Mouse (Mus musculus) forebrain, embryonic 11.5 days (tissue): ENCODE measurements at regions not wholly inside any gene's neighbourhood (a gene's known extent, or its start where the extent isn't known, plus 50 kb on each side); places are given as distances from the start of the nearest gene placed in this dataset.

Experiments used
- ATAC-seq: fragments of 200-750 bp; cut with Nextera tagmentation; replicated peaks from 2 replicates; pipeline ENCODE4 v1.8.0; 2017; ENCODE audit warnings: moderate TSS enrichment; ENCODE audit not compliant: low FRiP score
- DNase-seq: peaks from one replicate; pipeline ENCODE4 v3.0.0-alpha.2; 2017; ENCODE audit warnings: low spot score
- H3K27ac ChIP-seq: fragments of 300-500 bp; sonication (generic); 2 replicates; pipeline ENCODE4 v1.5.1; 2014; ENCODE audit warnings: low read depth, low read length
- H3K27me3 ChIP-seq: fragments of 300-500 bp; sonication (generic); 2 replicates; pipeline ENCODE4 v1.6.1; 2014; ENCODE audit warnings: mild to moderate bottlenecking, low read length, mixed read lengths; ENCODE audit not compliant: control insufficient read depth, insufficient read depth
- H3K36me3 ChIP-seq: fragments of 300-500 bp; sonication (generic); 2 replicates; pipeline ENCODE4 v1.6.1; 2014; ENCODE audit warnings: mild to moderate bottlenecking, low read length, moderate library complexity, mixed read lengths; ENCODE audit not compliant: control insufficient read depth, insufficient read depth
- H3K4me1 ChIP-seq: fragments of 300-500 bp; sonication (generic); replicated peaks from 2 replicates; pipeline ENCODE4 v1.6.1; 2014; ENCODE audit warnings: low read length, mixed read lengths; ENCODE audit not compliant: control insufficient read depth, insufficient read depth
- H3K4me2 ChIP-seq: fragments of 300-500 bp; sonication (generic); 2 replicates; pipeline ENCODE4 v1.6.1; 2014; ENCODE audit warnings: low read depth, mild to moderate bottlenecking, low read length, moderate library complexity, mixed read lengths; ENCODE audit not compliant: severe bottlenecking
- H3K4me3 ChIP-seq: fragments of 300-500 bp; sonication (generic); 2 replicates; pipeline ENCODE4 v1.5.1; 2014; ENCODE audit warnings: low read depth, low read length
- H3K9ac ChIP-seq: fragments of 300-500 bp; sonication (generic); 2 replicates; pipeline ENCODE4 v1.6.1; 2014; ENCODE audit warnings: low read length
- H3K9me3 ChIP-seq: fragments of 300-500 bp; sonication (generic); 2 replicates; pipeline ENCODE4 v1.6.1; 2016; ENCODE audit warnings: low read length, mixed read lengths; ENCODE audit not compliant: control insufficient read depth
- WGBS: fragments of 180-500 bp; shearing (Covaris S2); extraction: QIAGEN DNeasy Blood & Tissue Kit; methylation state at CpG from one replicate; pipeline ENCODE4 v1.1.7; 2014; 5-methylcytosine and 5-hydroxymethylcytosine counted together

DNA sequence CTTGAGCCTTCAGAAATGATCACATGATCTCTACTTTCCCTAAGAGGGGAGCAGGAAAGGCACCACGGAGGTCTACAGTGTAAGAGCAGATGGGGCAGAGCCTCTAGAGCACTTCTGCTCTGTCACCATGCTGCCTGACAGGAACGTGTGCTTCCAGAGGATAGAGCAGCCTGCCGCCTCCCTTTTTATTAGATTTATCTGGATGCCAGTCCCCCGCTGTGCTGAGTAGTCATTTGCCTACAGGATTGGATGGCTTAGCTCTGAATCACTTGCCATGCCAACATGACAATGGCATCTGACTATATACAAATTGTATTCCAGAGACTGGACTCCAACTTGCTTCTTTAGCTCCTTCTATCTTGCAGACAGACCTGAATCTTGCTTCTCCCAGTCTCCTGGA, 234.2 kb upstream of the Rbfox1 start:
- DNase-seq (no peak), ATAC-seq (no peak)
- Histone ChIP-seq H3K4me3 (no peak overlapping the region), H3K27ac (no peak overlapping the region), H3K4me1 (no peaks in the 10 kb centered on the region), H3K9me3 (no peaks in the 10 kb centered on the region), H3K27me3 (no peaks in the 10 kb centered on the region), H3K9ac (no peak overlapping the region), H3K4me2 (no peak overlapping the region), H3K36me3 (no peaks in the 10 kb centered on the region)
- WGBS: 70% methylated on average over 4 of the region's 4 CpGs

DNA sequence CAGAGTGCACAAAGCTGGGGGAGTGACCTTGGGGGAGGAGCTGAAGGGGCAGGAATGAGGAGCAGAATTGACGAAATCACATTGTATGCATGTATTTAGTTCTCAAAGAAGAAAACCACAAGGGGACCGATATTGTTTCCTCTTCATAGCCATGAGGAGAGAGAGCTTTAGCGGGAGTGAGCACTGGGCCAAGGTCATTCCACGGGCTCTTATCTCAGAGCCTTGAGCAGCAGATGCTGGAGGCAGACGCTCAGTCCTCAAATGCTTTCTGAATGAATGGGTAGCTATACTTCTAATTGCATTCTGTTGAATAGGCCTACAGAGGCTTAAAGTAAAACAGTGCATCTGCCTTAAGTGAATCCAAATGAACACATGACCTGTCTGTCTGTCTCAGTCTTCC, 245.2 kb upstream of the Rbfox1 start:
- WGBS: 76% methylated on average over 5 of the region's 5 CpGs

DNA sequence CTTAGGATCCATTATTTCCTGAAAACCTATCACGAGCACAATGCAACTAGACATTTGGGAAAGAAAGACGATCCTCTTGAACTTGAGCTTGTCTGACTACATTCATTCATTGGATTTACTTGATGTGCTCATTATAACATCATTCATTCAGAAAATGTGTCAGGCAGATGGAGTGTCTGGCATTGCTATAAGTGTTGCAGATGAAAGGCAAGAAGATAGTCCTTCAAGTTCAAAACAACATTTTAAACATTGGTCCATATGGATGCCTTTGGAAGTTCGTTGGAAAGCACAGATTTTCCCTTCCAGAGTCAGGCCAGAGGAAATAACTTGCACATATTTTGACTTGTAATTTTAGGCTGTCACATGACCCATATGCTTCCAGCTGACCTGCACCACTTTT, 255.2 kb upstream of the Rbfox1 start:
- H3K36me3 ChIP-seq: no peaks in the 10 kb centered on the region
- no peaks in the 10 kb centered on the region for H3K9me3 ChIP-seq
- H3K4me3 ChIP-seq: no peak overlapping the region
- no peak for ATAC-seq
- WGBS: 84% methylated on average over 3 of the region's 3 CpGs
- no peak overlapping the region for H3K27ac ChIP-seq
- H3K4me2 ChIP-seq: no peak overlapping the region
- no peaks in the 10 kb centered on the region for H3K4me1 ChIP-seq
- no peaks in the 10 kb centered on the region for H3K27me3 ChIP-seq
- H3K9ac ChIP-seq: no peak overlapping the region
- no peak for DNase-seq

More for the DNA sequence above, 245.2 kb upstream of the Rbfox1 start:
- Histone ChIP-seq H3K9ac (no peak overlapping the region), H3K27ac (no peak overlapping the region), H3K9me3 (no peaks in the 10 kb centered on the region), H3K4me2 (no peak overlapping the region), H3K36me3 (no peaks in the 10 kb centered on the region), H3K27me3 (no peaks in the 10 kb centered on the region), H3K4me1 (no peaks in the 10 kb centered on the region), H3K4me3 (no peak overlapping the region)
- no peak for ATAC-seq
- DNase-seq: no peak

DNA sequence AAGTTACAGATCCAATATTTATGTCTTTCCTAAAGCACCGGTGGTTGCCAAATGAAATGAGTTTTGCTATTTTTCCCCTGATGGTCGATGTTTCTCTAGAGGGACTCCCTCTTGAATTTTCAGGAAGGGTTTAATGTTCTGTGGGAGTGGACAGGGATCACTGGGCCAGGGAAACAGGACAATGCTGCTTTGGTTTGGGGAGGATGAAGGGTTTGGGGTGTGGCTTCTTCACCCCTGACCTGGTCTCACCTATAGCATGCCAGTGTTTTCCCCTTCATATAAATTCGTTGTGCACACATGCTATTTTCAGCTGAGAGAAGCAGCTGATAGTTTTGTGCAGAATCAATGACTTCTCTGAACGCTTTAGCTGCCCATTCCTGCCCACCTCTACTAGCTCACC, 257.2 kb upstream of the Rbfox1 start:
- Histone ChIP-seq H3K4me3 (no peak overlapping the region), H3K27me3 (no peaks in the 10 kb centered on the region), H3K9ac (no peak overlapping the region), H3K27ac (no peak overlapping the region), H3K4me2 (no peak overlapping the region), H3K4me1 (no peaks in the 10 kb centered on the region), H3K36me3 (no peaks in the 10 kb centered on the region), H3K9me3 (no peaks in the 10 kb centered on the region)
- 86% methylated on average over 4 of the region's 4 CpGs for WGBS
- DNase-seq (no peak), ATAC-seq (no peak)

DNA sequence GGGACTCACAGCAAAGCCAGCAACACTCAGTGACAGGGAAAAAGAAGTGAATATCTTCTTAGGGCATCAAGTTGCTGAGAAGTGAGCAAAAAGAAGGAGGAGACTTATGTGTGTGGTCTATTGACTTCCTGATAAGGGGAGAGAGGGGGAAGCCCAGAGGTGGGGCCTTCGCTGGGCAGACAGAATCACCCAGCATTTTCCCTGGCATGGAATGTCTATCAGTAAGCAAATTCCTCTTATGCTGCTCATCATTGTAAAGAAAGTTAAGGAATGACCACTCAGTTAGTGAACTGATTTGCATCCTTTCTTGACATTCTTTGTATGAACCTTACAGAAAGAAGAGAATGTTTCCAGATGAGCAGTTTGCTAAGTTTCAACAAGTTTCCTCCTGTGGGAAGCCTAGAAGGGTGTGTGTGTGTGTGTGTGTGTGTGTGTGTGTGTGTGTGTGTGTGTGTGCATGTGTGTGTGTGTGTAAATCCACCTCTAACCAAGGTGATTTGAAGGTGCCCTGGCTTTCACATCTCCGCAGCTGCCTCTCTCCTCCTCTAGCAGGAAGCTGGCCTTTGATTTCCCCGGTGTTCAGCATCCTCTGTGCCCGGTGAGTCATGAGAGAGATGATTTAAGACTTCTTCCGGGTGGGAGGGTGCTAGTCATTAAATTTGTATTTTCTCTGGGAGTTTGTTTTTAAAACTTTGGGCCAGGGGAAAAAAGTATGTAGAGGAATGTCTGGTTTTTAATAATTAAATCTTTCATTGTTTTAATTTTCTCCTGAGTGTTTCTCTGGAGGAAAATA, 257.8 kb upstream of the Rbfox1 start:
- Histone ChIP-seq H3K4me3 (no peak overlapping the region), H3K4me1 (no peaks in the 10 kb centered on the region), H3K4me2 (no peak overlapping the region), H3K36me3 (no peaks in the 10 kb centered on the region), H3K9ac (no peak overlapping the region), H3K9me3 (no peaks in the 10 kb centered on the region), H3K27ac (no peak overlapping the region), H3K27me3 (no peaks in the 10 kb centered on the region)
- 68% methylated on average over 5 of the region's 5 CpGs for WGBS
- DNase-seq: no peak
- no peak for ATAC-seq

DNA sequence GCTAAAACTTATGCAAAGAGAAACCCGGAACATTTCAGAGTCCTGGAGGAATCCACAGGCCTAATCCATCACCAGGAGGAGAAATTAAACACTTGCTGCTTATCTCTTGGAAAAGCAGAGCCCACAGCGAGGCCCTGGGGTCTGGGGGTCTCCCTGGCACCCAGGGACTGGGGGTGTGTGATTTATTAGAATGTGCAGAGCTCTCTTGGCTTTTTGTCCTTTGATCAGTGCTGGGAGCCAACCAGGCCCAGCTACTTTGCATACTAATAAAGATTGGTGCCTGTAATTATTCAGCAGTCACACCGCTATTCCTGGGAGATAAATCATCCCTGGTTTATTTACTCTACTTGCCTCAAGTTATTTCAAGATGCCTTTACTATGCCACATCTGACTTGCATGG, 260.0 kb upstream of the Rbfox1 start:
- no peak overlapping the region for H3K27ac ChIP-seq
- 72% methylated on average over 3 of the region's 3 CpGs for WGBS

DNA sequence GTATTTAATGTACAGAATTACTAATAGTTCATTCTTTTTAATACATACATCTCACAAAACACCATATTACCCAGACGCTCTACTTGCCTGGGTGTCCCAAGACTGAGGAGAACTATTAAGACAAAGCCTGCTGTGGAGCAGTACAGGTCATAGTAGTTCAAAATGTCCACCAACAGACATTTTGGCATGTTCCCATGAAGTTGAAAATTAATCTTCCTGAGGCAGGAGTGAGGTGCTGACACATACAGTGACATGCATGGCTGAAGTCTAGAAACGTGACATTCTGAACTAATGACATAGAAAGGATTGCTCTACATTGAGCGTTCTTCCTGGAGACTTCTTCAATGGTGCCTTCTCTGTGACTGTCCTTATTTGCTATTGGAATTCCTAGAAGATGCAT, 264.6 kb upstream of the Rbfox1 start:
- Histone ChIP-seq H3K9me3 (no peaks in the 10 kb centered on the region), H3K27ac (no peak overlapping the region), H3K4me3 (no peak overlapping the region), H3K4me2 (no peak overlapping the region), H3K27me3 (no peaks in the 10 kb centered on the region), H3K9ac (no peak overlapping the region), H3K36me3 (no peaks in the 10 kb centered on the region), H3K4me1 (no peaks in the 10 kb centered on the region)
- WGBS: 94% methylated on average over 3 of the region's 3 CpGs
- DNase-seq (no peak), ATAC-seq (no peak)

More for the DNA sequence above, 260.0 kb upstream of the Rbfox1 start:
- H3K4me3 ChIP-seq: no peak overlapping the region
- H3K4me2 ChIP-seq: no peak overlapping the region
- H3K9me3 ChIP-seq: no peaks in the 10 kb centered on the region
- ATAC-seq (no peak), DNase-seq (no peak)
- no peaks in the 10 kb centered on the region for H3K27me3 ChIP-seq
- H3K36me3 ChIP-seq: no peaks in the 10 kb centered on the region
- H3K9ac ChIP-seq: no peak overlapping the region
- no peaks in the 10 kb centered on the region for H3K4me1 ChIP-seq

DNA sequence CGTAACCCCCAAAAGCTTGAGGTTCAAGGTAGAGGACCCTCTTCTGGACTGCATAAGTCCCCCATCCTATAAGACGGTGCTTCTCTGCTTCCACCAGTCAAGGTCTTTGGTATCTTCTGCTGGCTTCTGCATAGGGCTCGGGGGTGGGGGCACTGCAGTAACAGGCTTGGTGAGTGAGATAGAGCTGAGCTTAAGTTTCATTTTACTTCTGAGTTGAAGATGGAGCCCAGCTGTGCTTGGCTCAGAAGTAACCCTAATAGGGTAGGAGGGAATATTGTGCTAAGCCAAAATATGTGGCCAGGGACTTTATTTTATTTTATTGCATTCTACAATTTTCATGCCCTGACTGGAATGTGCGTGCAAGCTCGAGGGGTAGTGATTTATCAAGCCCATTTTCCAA, 268.8 kb upstream of the Rbfox1 start:
- Histone ChIP-seq H3K4me3 (no peak overlapping the region), H3K9ac (no peak overlapping the region), H3K27ac (no peak overlapping the region), H3K27me3 (no peaks in the 10 kb centered on the region), H3K4me2 (no peak overlapping the region), H3K36me3 (no peaks in the 10 kb centered on the region), H3K9me3 (no peaks in the 10 kb centered on the region), H3K4me1 (no peaks in the 10 kb centered on the region)
- WGBS: 84% methylated on average over 5 of the region's 5 CpGs
- DNase-seq (no peak), ATAC-seq (no peak)

DNA sequence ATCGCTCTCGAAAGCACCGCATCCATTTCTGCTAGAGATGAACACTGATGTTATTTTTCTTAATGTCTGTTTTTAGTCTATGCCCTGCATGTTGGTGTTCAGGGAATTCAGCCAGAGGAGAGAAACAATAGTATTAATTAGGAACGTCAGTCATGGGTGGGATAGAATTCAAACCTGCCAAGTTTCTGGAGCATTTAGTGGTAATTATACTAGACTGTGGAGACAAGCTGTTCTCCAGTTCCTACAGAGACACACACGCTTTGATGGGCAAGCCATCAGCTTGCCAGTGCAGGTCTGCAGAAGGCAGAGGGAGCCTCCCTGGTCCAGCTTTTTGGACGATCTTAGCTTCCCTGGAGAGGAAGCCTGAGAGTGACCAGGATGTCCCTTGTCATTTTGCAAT, 289.8 kb upstream of the Rbfox1 start:
- no peak for DNase-seq
- no peak overlapping the region for H3K27ac ChIP-seq
- ATAC-seq: no peak
- no peaks in the 10 kb centered on the region for H3K4me1 ChIP-seq
- 82% methylated on average over 6 of the region's 6 CpGs for WGBS
- no peak overlapping the region for H3K4me3 ChIP-seq
- H3K27me3 ChIP-seq: no peaks in the 10 kb centered on the region
- H3K36me3 ChIP-seq: no peaks in the 10 kb centered on the region
- no peak overlapping the region for H3K4me2 ChIP-seq
- no peaks in the 10 kb centered on the region for H3K9me3 ChIP-seq
- no peak overlapping the region for H3K9ac ChIP-seq
